Mouse (Mus musculus) testis, adult 2 months (tissue): Measurements from ENCODE around the gene Cct5. TPM values are rescaled to one million over a fixed set of nuclear protein-coding genes. Genes with fewer than 3 reads are reported as not detected.

Experiments
- H3K27ac ChIP-seq: fragments of 200-500 bp; 2 replicates; pipeline ENCODE4 v1.5.1; 2012; ENCODE audit warnings: low read depth, low read length; ENCODE audit not compliant: control insufficient read depth, insufficient read depth
- H3K27me3 ChIP-seq: fragments of 200-500 bp; 2 replicates; pipeline ENCODE4 v1.6.1; 2012; ENCODE audit warnings: mild to moderate bottlenecking, low read length, moderate library complexity; ENCODE audit not compliant: control insufficient read depth, insufficient read depth
- H3K36me3 ChIP-seq: fragments of 200-500 bp; 2 replicates; pipeline ENCODE4 v1.6.1; 2012; ENCODE audit warnings: mild to moderate bottlenecking, low read length; ENCODE audit not compliant: control insufficient read depth, insufficient read depth
- H3K4me1 ChIP-seq: fragments of 200-500 bp; 2 replicates; pipeline ENCODE4 v1.6.1; 2012; ENCODE audit warnings: low read length; ENCODE audit not compliant: control insufficient read depth, insufficient read depth
- H3K4me3 ChIP-seq: fragments of 200-500 bp; 2 replicates; pipeline ENCODE4 v1.5.1; 2012; ENCODE audit warnings: low read depth, mild to moderate bottlenecking, low read length, moderate library complexity, mixed read lengths; ENCODE audit not compliant: control insufficient read depth
- CTCF ChIP-seq: fragments of 200-500 bp; IDR thresholded peaks from 2 replicates; pipeline ENCODE4 v1.5.1; 2012; ENCODE audit warnings: low read depth, mild to moderate bottlenecking, inconsistent platforms, low read length, moderate library complexity; ENCODE audit not compliant: control insufficient read depth, insufficient read depth, insufficient replicate concordance
- POLR2A ChIP-seq: fragments of 200-500 bp; IDR thresholded peaks from 2 replicates; pipeline ENCODE4 v1.6.1; 2012; ENCODE audit warnings: low read depth, mild to moderate bottlenecking, inconsistent platforms, low read length, moderate library complexity; ENCODE audit not compliant: control insufficient read depth
- polyA plus RNA-seq: library from polyadenylated mRNA; depleted of rRNA; stranded (reverse); fragments of >200 nt; gene quantifications from 2 replicates; pipeline ENCODE4 v1.2.3, GENCODE M21; 2012

Gene Cct5
- polyA plus RNA-seq, 1 experiment: 217 TPM

- TF ChIP-seq POLR2A (no peak), CTCF (no peak)
- Histone ChIP-seq H3K4me1 (no peaks in the 10 kb centered on the region; the same call in 1 of the 2 replicates), H3K36me3 (no peaks in the 10 kb centered on the region), H3K27me3 (no peaks in the 10 kb centered on the region), H3K4me3 (no peak within 1 kb of the TSS), H3K27ac (no peak within 1 kb of the TSS)
Measured at GRCm38 (mm10) chr15:31565184-31565583, 36.4 kb downstream of the Cct5 start, which contains the start of gene Cmbl. TSS of gene Cmbl (plus strand) at chr15:31565389.

DNA sequence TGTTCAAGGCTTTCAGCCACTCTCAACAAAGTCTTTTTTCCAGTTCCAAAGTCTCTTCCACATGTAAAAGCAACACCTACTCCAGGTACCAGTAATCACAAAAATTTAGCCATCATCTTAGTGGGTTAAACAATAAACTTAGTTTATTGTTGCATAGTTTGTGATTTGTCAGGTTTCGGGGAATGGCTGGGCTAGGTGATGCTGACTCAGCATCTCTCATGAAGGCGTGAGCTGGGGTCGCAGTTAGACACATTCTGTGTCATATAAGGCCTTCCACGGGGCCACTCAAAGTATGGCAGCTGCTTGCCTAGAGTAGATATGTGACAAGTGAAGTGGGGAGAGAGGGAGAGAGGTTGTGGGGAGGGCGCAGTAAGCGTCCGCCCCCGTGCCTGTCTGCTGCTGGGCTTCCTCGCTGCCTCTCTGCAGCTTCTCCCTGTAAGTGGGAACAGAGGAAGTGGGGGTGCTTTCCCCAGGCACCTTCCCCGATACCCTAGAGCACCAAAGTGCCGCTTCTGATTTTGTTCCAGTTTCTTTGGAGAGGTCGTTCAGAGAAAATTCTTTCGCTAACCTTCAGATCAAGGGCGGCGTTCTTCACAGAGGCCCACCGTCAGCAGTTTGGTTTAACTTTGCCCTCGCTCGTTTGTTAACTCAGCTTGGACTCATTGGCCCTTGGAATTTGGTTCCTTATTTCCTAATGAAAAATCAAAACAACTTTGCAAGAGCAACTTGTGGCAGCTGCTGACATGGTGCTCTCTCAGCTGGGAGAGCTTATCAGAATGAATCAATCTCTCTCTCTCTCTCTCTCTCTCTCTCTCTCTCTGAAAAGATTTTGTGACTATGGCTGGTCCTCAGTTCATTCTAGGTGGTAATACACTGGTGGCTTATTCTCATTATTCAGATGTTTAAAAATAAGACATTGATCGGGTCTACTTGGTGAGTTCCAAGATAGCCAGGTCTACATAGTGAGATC, 37.7 kb downstream of the Cct5 start:
- H3K4me1 ChIP-seq: no peaks in the 10 kb centered on the region
- H3K4me3 ChIP-seq: no peak overlapping the region
- H3K36me3 ChIP-seq: no peaks in the 10 kb centered on the region
- H3K27ac ChIP-seq: no peak overlapping the region
- no peaks in the 10 kb centered on the region for H3K27me3 ChIP-seq
- TF ChIP-seq POLR2A (no peak), CTCF (no peak)

GRCm38 (mm10) chr15:31562847-31563246, 38.8 kb downstream of the Cct5 start:
- Histone ChIP-seq H3K36me3 (no peaks in the 10 kb centered on the region), H3K27ac (no peak overlapping the region), H3K27me3 (no peaks in the 10 kb centered on the region), H3K4me3 (no peak overlapping the region), H3K4me1 (no peaks in the 10 kb centered on the region)
- TF ChIP-seq CTCF (no peak), POLR2A (no peak)

- H3K27ac ChIP-seq: no peak overlapping the region
- TF ChIP-seq CTCF: no peak
- TF ChIP-seq POLR2A: no peak
Measured at GRCm38 (mm10) chr15:31561976-31562375, 39.6 kb downstream of the Cct5 start.

DNA sequence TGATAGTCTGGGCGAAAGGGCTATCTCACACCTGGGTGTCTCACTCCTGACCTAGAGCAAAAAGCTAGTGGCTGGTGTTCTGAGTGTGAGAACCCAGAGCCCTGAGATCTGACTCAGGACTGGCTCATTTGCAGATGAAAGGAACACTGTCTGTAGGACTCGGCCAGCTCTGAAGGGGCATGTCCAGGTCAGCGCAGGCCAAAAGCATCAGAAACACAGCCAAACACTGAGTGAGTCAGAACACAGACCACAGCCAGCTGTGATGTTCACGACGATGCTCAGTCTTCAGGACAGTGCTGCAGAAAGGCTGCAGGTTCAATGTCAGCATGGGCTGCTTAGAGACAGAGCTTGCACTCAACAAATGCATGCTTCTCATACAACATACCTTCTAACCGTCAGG, 40.2 kb downstream of the Cct5 start:
- no peak overlapping the region for H3K4me3 ChIP-seq
- H3K27me3 ChIP-seq: no peaks in the 10 kb centered on the region
- TF ChIP-seq CTCF (no peak), POLR2A (no peak)
- H3K27ac ChIP-seq: no peak overlapping the region
- no peaks in the 10 kb centered on the region for H3K4me1 ChIP-seq
- no peaks in the 10 kb centered on the region for H3K36me3 ChIP-seq

More at GRCm38 (mm10) chr15:31561976-31562375, 39.6 kb downstream of the Cct5 start:
- no peaks in the 10 kb centered on the region for H3K36me3 ChIP-seq
- H3K4me3 ChIP-seq: no peak overlapping the region
- H3K4me1 ChIP-seq: no peaks in the 10 kb centered on the region
- H3K27me3 ChIP-seq: no peaks in the 10 kb centered on the region

DNA sequence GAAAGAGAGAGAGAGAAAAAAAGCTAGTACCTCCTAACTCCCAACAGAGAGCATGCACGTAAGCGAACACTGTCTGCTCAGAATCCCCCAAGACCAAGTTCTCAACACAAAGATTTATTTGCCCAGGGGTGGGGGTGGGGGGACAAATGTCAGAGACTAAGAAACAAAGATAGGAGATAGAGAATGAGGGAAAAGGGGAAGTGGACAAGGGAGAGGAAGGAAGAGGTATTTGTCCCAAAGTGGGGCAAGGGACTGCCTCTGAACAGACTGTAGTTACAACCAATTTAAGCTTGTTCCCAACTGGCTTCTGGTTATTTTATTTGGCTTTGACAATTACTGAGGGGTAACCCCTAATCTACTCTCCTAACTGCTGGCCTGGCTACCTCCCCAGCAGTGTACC, 46.7 kb downstream of the Cct5 start:
- Histone ChIP-seq H3K36me3 (no peaks in the 10 kb centered on the region), H3K4me1 (no peaks in the 10 kb centered on the region), H3K4me3 (no peak overlapping the region), H3K27ac (no peak overlapping the region), H3K27me3 (no peaks in the 10 kb centered on the region)
- no peak for TF ChIP-seq POLR2A
- TF ChIP-seq CTCF: no peak

DNA sequence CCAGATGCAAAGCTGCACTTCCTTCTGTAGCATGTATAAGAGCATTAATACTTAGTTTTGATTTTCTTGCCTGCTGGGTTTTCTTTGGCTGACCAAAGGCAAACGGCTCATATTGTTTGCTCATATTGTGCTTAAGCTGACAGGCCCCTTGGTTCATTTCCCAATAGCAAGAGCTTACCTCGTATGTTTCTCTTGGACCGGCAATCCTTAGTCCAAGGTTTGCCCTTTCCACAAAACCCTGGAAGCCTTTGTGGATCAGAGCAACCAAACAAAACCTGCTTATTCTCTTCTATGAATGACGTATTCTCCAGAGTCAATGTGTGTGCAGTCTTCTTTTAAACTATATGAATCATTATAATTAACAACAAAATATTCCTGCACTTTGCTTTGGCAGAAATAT, 51.2 kb downstream of the Cct5 start:
- H3K4me1 ChIP-seq: no peaks in the 10 kb centered on the region
- H3K4me3 ChIP-seq: no peak overlapping the region
- no peak for TF ChIP-seq POLR2A
- no peak for TF ChIP-seq CTCF
- no peaks in the 10 kb centered on the region for H3K36me3 ChIP-seq
- no peaks in the 10 kb centered on the region for H3K27me3 ChIP-seq
- H3K27ac ChIP-seq: no peak overlapping the region
